Mouse (Mus musculus): ENCODE data around the gene Camsap2.

GRCm38 (mm10) chr1:136238495-136238894 lies 107.4 kb downstream of the Camsap2 start:
- TF ChIP-seq CTCF (IDR thresholded peaks at IDR 0.05; ENCODE audit: low read depth) (no peak), EP300 (IDR thresholded peaks at IDR 0.05; ENCODE audit: low read depth) (no peak)

Measured in liver, embryonic 14.5 days (tissue).